Mouse (Mus musculus) neural tube, embryonic 13.5 days (tissue): ENCODE data around the gene Hdac10. TPM values are rescaled to one million over a fixed set of nuclear protein-coding genes. Genes with fewer than 3 reads are reported as not detected.
A peak's percentile ranks its signal among the peaks of the same experiment; 100 is the strongest.

Source experiments
- ATAC-seq: fragments of 200-750 bp; cut with Nextera tagmentation; 2 replicates; pipeline ENCODE4 v1.8.0; 2017; ENCODE audit warnings: low read depth, mild to moderate bottlenecking, moderate TSS enrichment, moderate library complexity
- H3K27ac ChIP-seq: fragments of 300-500 bp; sonication (generic); replicated peaks from 2 replicates; pipeline ENCODE4 v1.5.1; 2015; ENCODE audit warnings: moderate library complexity, mild to moderate bottlenecking, inconsistent platforms
- H3K27me3 ChIP-seq: fragments of 300-500 bp; sonication (generic); 2 replicates; pipeline ENCODE4 v1.6.1; 2015; ENCODE audit warnings: mild to moderate bottlenecking, inconsistent platforms
- H3K36me3 ChIP-seq: fragments of 300-500 bp; sonication (generic); 2 replicates; pipeline ENCODE4 v1.6.1; 2015; ENCODE audit warnings: mild to moderate bottlenecking, inconsistent platforms
- H3K4me1 ChIP-seq: fragments of 300-500 bp; sonication (generic); replicated peaks from 2 replicates; pipeline ENCODE4 v1.6.1; 2015; ENCODE audit warnings: inconsistent platforms
- H3K4me2 ChIP-seq: fragments of 300-500 bp; sonication (generic); 2 replicates; pipeline ENCODE4 v1.6.1; 2015; ENCODE audit warnings: inconsistent platforms, mild to moderate bottlenecking, moderate library complexity
- H3K4me3 ChIP-seq: fragments of 300-500 bp; sonication (generic); 2 replicates; pipeline ENCODE4 v1.5.1; 2015; ENCODE audit warnings: mild to moderate bottlenecking, inconsistent platforms
- H3K9ac ChIP-seq: fragments of 300-500 bp; sonication (generic); 2 replicates; pipeline ENCODE4 v1.6.1; 2015; ENCODE audit warnings: moderate library complexity, mild to moderate bottlenecking, inconsistent platforms
- H3K9me3 ChIP-seq: fragments of 300-500 bp; sonication (generic); 2 replicates; pipeline ENCODE4 v1.6.1; 2016; ENCODE audit warnings: inconsistent platforms
- WGBS: fragments of 180-500 bp; shearing (Covaris S2); methylation state at CpG from one replicate; pipeline ENCODE4 v1.1.7; 2015; 5-methylcytosine and 5-hydroxymethylcytosine counted together
- polyA plus RNA-seq: library from polyadenylated mRNA; unstranded; fragments of >200 nt; fragmentation: Nextera tagmentation; extraction: Ambion mirVana; gene quantifications from 2 replicates; pipeline ENCODE4 v1.2.1, GENCODE M21; 2015

Hdac10 gene
- polyA plus RNA-seq, 1 experiment from 2014 or later = 26.7 TPM

GRCm38 (mm10) chr15:89136461-89137155 is 8.1 kb upstream of the Hdac10 start:
- Histone ChIP-seq H3K36me3 (no peaks in the 10 kb centered on the region), H3K4me1 (peaks cover 22% of the 10 kb centered on the region), H3K4me3 (no peak overlapping the region), H3K27ac (no peak overlapping the region), H3K9ac (no peak overlapping the region), H3K4me2 (no peak overlapping the region), H3K9me3 (no peaks in the 10 kb centered on the region), H3K27me3 (peaks cover 27% of the 10 kb centered on the region)
- no peak for ATAC-seq
- WGBS = 96% methylated on average over 5 of the region's 5 CpGs

DNA sequence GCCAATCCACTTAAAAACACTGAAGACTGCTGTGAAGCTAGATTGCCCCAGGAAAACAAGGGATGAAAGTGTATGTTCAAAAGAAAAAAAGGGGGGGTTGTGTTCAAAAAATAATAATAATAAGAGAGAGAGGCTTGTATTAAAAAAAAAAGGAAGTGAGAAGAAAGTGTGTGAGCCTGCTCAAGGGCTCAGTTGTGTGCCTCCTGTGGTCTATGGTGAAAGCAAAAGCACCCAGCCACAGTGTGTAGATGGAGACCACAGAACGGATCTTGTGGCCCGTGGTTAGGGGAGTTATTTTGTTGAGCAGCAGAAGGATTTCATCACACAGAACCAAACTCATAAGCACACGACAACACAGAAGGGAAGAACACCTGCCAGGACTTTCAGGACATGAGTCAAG is 2.8 kb upstream of the Hdac10 start:
- Histone ChIP-seq H3K4me1 (peaks cover 21% of the 10 kb centered on the region), H3K27me3 (no peaks in the 10 kb centered on the region), H3K4me3 (no peak overlapping the region), H3K27ac (no peak overlapping the region), H3K4me2 (no peak overlapping the region), H3K9ac (no peak overlapping the region), H3K36me3 (0 out of 2 replicates have a peak, but pooled peaks cover 4% of the 10 kb centered on the region), H3K9me3 (no peaks in the 10 kb centered on the region)
- no peak for ATAC-seq
- 90% methylated on average over 3 of the region's 3 CpGs for WGBS

- Histone ChIP-seq H3K4me1 (peaks cover 21% of the 10 kb centered on the region), H3K9ac (no peak overlapping the region), H3K27me3 (no peaks in the 10 kb centered on the region), H3K36me3 (0 out of 2 replicates have a peak, but pooled peaks cover 4% of the 10 kb centered on the region), H3K4me3 (no peak overlapping the region), H3K27ac (no peak overlapping the region), H3K4me2 (no peak overlapping the region), H3K9me3 (no peaks in the 10 kb centered on the region)
- no peak for ATAC-seq
Observed at GRCm38 (mm10) chr15:89130245-89130644, 1.7 kb upstream of the Hdac10 start.

GRCm38 (mm10) chr15:89127364-89127940 is 1.0 kb downstream of the Hdac10 start:
- peaks cover 4% of the 10 kb centered on the region; the same call in 1 of the 2 replicates for H3K36me3 ChIP-seq
- H3K27me3 ChIP-seq = no peaks in the 10 kb centered on the region
- H3K4me1 ChIP-seq = peaks cover 34% of the 10 kb centered on the region
- H3K4me3 ChIP-seq = peak overlapping the region; percentile 60
- peak overlapping the region; percentile 78 for H3K9ac ChIP-seq
- no peak for ATAC-seq
- H3K27ac ChIP-seq = peak overlapping the region; percentile 81; the same call in 1 of the 2 replicates
- H3K9me3 ChIP-seq = no peaks in the 10 kb centered on the region
- peak overlapping the region; percentile 79 for H3K4me2 ChIP-seq
- 75% methylated on average over 8 of the region's 8 CpGs for WGBS

DNA sequence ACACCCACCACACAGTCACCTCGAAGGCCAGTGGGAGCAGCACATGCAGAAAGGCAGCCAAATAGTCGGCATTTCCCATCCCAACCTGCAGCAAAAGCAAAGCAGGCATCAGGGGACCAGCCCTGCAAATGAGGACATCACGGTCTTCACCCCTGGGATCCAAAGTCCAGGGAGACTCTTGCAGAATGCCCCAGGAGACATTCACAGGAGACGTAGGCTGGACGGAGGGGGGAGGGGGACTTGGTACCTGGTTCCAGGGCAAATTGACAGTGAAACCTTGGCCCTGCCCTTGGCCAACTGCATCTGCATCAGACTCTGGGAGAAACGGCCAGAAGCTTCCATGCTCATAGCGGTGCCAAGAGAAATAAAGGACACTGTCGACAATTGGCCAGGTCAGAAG is 1.9 kb downstream of the Hdac10 start:
- peaks cover 4% of the 10 kb centered on the region; the same call in 1 of the 2 replicates for H3K36me3 ChIP-seq

DNA sequence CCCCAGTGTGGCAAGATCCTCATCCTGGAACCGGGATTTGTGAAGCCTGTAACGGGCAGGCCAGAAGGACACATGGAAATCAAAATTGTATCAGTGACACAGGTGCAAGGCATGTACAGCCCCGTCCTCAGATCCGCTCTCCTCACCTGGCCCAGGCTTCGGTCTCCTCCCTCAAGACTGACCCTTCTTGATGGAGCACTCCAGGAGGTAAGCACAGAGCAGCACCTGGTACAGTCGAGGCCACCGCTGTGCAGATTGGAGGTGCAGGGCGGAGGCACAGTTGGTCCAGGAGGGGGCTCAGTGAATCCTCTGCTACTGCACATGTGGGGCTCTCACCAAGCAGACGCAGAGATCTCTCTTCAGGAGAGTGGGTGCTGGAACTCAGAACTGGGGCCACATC is 3.1 kb downstream of the Hdac10 start:
- Histone ChIP-seq H3K4me1 (peaks cover 55% of the 10 kb centered on the region), H3K27ac (no peak overlapping the region), H3K4me2 (no peak overlapping the region), H3K4me3 (no peak overlapping the region), H3K36me3 (peaks cover 1% of the 10 kb centered on the region; the same call in 1 of the 2 replicates), H3K9me3 (no peaks in the 10 kb centered on the region), H3K27me3 (no peaks in the 10 kb centered on the region), H3K9ac (no peak overlapping the region)
- ATAC-seq = no peak
- WGBS = 97% methylated on average over 9 of the region's 9 CpGs

More for the DNA sequence above, 1.9 kb downstream of the Hdac10 start:
- no peaks in the 10 kb centered on the region for H3K9me3 ChIP-seq
- no peak overlapping the region for H3K27ac ChIP-seq
- peaks cover 42% of the 10 kb centered on the region for H3K4me1 ChIP-seq
- WGBS = 90% methylated on average over 8 of the region's 8 CpGs
- no peaks in the 10 kb centered on the region for H3K27me3 ChIP-seq
- no peak overlapping the region for H3K4me3 ChIP-seq
- no peak overlapping the region for H3K9ac ChIP-seq
- no peak overlapping the region for H3K4me2 ChIP-seq
- no peak for ATAC-seq

GRCm38 (mm10) chr15:89124312-89124711 is 4.2 kb downstream of the Hdac10 start:
- Histone ChIP-seq H3K27ac (peak overlapping the region; percentile 92; the same call in 1 of the 2 replicates), H3K9me3 (no peaks in the 10 kb centered on the region), H3K27me3 (no peaks in the 10 kb centered on the region), H3K36me3 (peaks cover 4% of the 10 kb centered on the region; the same call in 1 of the 2 replicates), H3K4me2 (peak overlapping the region; percentile 99; the same call in 1 of the 2 replicates), H3K4me3 (no peak overlapping the region), H3K4me1 (peaks cover 65% of the 10 kb centered on the region), H3K9ac (0 out of 2 replicates have a peak overlapping the region, but pooled peaks have one; percentile 5)
- no peak for ATAC-seq
- WGBS = 97% methylated on average over 3 of the region's 3 CpGs

DNA sequence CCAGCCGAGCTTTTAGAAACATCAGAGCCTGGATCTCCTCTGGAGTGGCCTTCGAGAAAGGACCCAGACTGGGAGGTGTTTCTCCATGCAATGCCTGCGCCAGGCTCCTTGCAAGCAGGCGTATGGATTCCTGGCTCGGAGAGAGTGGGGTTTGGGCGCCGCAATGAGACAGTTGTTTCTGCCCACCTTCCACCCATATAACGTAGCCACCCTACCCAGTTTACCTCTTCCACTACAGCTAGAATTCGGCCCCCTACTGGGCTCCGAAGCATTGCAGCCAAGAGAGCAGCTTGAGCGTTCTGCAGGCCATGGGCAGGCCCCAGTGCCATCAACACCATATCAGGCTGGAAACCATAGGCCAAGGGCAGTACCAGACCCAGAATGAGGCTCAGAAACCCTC is 4.9 kb downstream of the Hdac10 start:
- no peaks in the 10 kb centered on the region for H3K27me3 ChIP-seq
- H3K4me3 ChIP-seq = peak overlapping the region; percentile 73
- peak overlapping the region; percentile 92 for H3K27ac ChIP-seq
- H3K4me2 ChIP-seq = peak overlapping the region; percentile 99
- peak; percentile 28 for ATAC-seq
- H3K9ac ChIP-seq = peak overlapping the region; percentile 86
- peaks cover 60% of the 10 kb centered on the region for H3K4me1 ChIP-seq
- H3K36me3 ChIP-seq = peaks cover 4% of the 10 kb centered on the region; the same call in 1 of the 2 replicates
- WGBS = 31% methylated on average over 11 of the region's 11 CpGs
- no peaks in the 10 kb centered on the region for H3K9me3 ChIP-seq

GRCm38 (mm10) chr15:89122649-89123366 is 5.7 kb downstream of the Hdac10 start, which contains the start of gene Tubgcp6:
Gene Tubgcp6, minus strand, starts transcription at chr15:89123112.
- H3K9me3 ChIP-seq = no peaks in the 10 kb centered on the region
- ATAC-seq = peak; percentile 78
- peak within 1 kb of the TSS; percentile 99 for H3K4me2 ChIP-seq
- peak within 1 kb of the TSS; percentile 73 for H3K4me3 ChIP-seq
- H3K9ac ChIP-seq = peak within 1 kb of the TSS; percentile 86
- no peaks in the 10 kb centered on the region for H3K27me3 ChIP-seq
- peak within 1 kb of the TSS; percentile 92 for H3K27ac ChIP-seq
- peaks cover 10% of the 10 kb centered on the region for H3K36me3 ChIP-seq
- WGBS = under 1% methylated on average over 47 of the region's 47 CpGs
- H3K4me1 ChIP-seq = peaks cover 54% of the 10 kb centered on the region

- Histone ChIP-seq H3K4me2 (no peak overlapping the region), H3K4me1 (peaks cover 33% of the 10 kb centered on the region), H3K36me3 (peaks cover 45% of the 10 kb centered on the region), H3K9ac (no peak overlapping the region), H3K9me3 (no peaks in the 10 kb centered on the region), H3K27ac (no peak overlapping the region), H3K27me3 (no peaks in the 10 kb centered on the region), H3K4me3 (no peak overlapping the region)
- no peak for ATAC-seq
Observed at GRCm38 (mm10) chr15:89118007-89118406, 10.5 kb downstream of the Hdac10 start.

DNA sequence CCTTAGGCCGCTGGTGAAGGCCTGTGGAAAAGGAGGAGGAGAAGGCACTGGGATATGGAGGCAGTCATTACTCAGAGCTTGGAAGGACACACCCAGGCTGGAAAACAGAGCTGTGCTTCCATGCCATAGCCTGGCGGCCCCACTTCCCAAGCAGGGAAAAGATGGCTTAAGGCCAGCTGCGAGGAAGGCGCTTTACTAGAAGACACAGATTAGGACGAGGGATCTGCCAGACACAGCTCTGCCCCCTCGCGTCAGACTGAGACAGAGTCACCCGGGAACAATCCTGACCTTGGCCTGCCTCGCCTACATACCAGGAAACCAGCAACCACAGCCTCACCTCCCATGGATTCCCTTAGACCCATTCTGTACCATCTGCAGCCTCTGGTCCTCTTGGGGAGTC is 18.4 kb downstream of the Hdac10 start:
- H3K9ac ChIP-seq = no peak overlapping the region
- no peaks in the 10 kb centered on the region for H3K27me3 ChIP-seq
- no peak overlapping the region for H3K4me3 ChIP-seq
- H3K4me2 ChIP-seq = no peak overlapping the region
- peaks cover 94% of the 10 kb centered on the region for H3K36me3 ChIP-seq
- no peak overlapping the region for H3K27ac ChIP-seq
- no peaks in the 10 kb centered on the region for H3K4me1 ChIP-seq
- no peak for ATAC-seq
- H3K9me3 ChIP-seq = no peaks in the 10 kb centered on the region
- WGBS = 87% methylated on average over 9 of the region's 9 CpGs

GRCm38 (mm10) chr15:89106976-89107375 is 21.5 kb downstream of the Hdac10 start:
- no peaks in the 10 kb centered on the region for H3K4me1 ChIP-seq
- peaks cover 100% of the 10 kb centered on the region for H3K36me3 ChIP-seq
- no peak overlapping the region for H3K4me2 ChIP-seq
- H3K9me3 ChIP-seq = no peaks in the 10 kb centered on the region
- no peak overlapping the region for H3K9ac ChIP-seq
- 94% methylated on average over 1 of the region's 1 CpGs for WGBS
- no peak overlapping the region for H3K27ac ChIP-seq
- H3K4me3 ChIP-seq = no peak overlapping the region
- H3K27me3 ChIP-seq = no peaks in the 10 kb centered on the region
- ATAC-seq = no peak
